Mouse (Mus musculus) megakaryocyte progenitor cell, adult 5-6 weeks (primary cell): ENCODE data around the gene Fam20c. TPM values are rescaled to one million over a fixed set of nuclear protein-coding genes. Genes with fewer than 3 reads are reported as not detected.

Experiments used
- ATAC-seq: replicated peaks from 2 replicates; pipeline ENCODE4 v1.8.0; 2016; ENCODE audit warnings: mild to moderate bottlenecking, moderate TSS enrichment, inconsistent platforms; ENCODE audit not compliant: poor library complexity
- total RNA-seq, 2 experiments: library from RNA; stranded (forward) in 1 of 2; stranded (reverse) in 1 of 2; fragments of 157-497, 149-512 nt in 1 of 2; fragments of 200-1000 nt in 1 of 2; gene quantifications; 2 replicates each; pipeline versions ENCODE4 v1.2.3 to v1.2.4; 2015 to 2017

Gene Fam20c
- total RNA-seq, 2 experiments from 2014 or later, result 2.0 to 2.5 TPM

DNA sequence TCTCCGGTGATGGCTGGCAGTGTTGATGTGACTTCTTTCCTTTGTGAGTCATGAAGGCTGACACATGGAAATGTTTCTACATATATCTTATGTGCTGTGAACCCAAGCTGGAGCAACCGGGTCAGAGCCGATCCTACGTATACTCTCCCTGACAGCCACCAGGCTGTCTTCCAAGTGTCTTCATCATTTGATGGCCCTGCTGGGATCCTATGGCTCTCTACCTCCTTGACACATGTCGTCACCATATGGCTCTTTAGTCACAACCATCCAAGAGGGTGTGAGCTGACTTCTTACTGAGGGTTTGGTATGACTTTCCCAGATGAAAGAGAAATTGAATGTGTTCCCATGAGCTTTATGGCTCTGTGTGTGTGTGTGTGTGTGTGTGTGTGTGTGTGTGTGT, 50.0 kb downstream of the Fam20c start:
- no peak for ATAC-seq

DNA sequence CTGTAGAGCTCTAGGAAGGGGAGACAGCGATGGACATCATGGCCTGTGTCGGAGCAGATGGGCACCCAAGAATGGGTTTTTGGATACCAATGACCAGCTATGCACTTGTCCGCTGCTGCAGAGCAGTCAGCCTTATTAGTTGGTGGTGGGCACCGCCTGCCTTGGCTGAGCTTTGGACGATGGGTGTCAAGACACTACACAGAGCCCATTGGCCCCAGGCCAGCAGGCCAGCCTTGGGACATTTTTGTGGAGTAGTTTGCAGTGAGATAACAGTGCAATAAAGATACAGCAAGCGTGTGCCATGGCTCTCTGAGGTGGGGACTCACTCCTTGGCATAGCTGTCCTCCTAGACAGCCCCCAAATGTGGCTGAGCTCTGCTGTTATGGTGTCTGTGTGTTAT, 55.5 kb downstream of the Fam20c start:
- ATAC-seq, result no peak

DNA sequence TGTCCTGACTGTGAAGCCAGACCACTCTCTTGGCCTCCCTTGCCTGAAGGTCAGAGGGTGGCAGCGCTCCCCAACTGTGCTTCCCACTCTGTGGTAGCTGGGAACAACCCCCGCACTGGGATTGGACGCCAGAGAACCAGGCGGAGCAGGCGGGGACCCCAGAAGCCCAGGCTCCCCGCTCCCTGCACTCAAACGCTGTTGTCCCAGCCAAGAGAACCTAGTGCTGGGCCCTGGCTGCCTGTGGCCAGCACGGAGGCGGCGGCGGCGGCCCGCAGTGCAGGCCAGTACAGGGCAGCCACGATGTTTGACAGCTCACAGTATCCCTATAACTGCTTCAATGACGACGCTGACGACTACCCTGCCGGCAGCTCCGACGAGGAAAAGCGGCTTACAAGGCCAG, 65.5 kb downstream of the Fam20c start, which contains the start of gene Gm5294:
Gene Gm5294, plus strand, starts transcription at position 301 of the 400 bp plus-strand sequence.
- ATAC-seq, result no peak

DNA sequence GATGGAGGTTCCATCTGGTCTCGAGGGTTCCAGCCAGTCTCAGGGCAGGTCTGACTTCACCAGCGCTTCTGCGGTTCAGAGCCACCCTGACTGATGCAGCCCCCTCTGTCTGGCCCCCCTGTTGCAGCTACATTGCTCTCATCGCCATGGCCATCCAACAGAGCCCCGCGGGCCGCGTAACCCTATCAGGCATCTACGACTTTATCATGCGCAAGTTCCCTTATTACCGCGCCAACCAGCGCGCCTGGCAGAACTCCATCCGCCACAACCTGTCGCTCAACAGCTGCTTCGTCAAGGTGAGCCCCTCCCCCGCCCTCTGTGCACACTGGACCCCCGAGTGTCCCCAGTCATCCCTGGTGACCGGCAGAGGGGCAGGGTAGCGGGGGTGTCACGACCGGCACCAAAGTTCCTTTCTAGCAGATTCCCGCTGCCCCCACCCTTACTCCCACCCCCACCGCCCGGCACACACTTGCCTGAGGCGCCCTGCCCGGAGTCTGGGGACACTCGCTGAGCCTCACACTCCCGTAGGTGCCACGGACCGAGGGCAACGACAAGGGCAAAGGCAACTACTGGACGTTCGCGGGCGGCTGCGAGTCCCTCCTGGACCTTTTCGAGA, 66.5 kb downstream of the Fam20c start:
- peak; percentile 58 for ATAC-seq

DNA sequence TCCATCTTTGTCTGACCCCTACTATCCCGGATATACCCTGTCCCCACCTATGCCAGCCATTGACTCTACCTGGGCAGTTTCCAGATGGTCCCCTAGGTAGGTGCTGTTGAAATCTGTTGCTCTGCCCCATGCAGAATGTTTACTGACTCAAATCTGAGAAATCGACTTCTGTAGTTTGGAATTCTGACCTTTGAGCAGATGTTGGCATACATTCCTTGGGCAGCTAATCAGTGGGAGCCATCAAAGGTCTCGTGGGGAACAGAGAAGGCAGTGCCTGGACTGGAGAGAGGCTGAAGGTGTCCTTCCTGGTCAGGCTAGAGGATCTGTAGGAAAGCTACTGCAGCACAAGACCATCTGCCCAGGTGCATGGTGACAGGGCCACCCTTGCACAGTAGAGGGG, 70.8 kb downstream of the Fam20c start:
- ATAC-seq, result no peak

DNA sequence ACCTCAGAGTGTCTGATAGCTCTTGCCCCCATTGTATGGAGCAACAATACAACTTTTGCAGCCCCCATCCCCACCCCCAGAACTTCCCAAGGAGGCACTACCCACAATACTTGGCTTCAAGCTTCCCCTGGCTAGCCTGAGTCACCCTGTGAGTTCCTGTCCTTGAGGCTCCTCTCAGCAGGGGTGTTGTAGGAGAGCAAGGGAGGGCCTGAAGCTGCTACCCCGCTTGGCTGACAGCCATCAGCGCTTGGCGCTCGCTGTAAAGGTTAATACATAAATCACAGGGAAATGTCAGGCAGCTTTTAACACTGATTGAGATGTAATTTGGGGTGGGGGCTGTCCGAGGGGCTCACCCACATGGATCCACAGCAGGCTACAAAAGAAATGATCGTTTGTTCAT, 79.1 kb downstream of the Fam20c start:
- ATAC-seq, result peak; percentile 77

DNA sequence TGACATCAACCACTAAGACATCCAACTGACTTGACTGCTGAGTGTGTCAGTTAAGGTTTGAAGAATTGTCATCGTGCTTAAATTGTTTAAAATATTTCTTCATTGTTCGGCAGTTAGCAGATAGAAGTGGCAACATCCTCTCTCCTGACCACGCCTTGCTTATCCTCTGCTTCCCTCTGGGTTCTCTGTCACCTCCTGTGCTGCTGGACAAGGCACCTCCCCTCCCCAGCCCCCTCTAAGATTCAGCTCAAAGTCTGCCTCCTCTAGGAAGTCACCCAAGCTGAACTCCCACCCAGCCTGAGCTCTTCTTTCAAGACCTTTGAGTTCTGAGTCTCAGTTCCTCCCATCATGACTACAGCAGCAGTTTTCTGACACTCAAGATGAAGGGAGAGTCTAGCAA, 80.6 kb downstream of the Fam20c start:
- ATAC-seq, result peak; percentile 61; the same call in 1 of the 2 replicates

DNA sequence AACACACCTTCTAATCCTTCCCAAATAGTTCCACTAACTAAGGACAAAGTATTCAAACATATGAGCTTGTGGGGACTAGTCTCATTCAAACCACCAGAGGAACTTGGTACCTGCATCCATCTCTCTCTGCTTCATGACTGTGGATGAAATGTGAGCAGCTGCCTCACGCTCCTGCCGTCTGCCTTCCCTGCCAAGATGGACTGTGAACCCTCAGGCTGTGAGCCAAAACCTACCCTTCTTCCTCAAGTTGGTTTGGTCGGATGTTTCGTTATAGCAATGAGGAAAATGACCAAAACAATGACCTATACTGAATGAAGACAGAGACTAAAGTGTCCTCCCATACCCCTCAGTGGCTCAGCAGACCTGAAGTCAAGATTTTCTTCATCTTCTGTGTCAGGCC, 86.7 kb downstream of the Fam20c start:
- no peak for ATAC-seq

DNA sequence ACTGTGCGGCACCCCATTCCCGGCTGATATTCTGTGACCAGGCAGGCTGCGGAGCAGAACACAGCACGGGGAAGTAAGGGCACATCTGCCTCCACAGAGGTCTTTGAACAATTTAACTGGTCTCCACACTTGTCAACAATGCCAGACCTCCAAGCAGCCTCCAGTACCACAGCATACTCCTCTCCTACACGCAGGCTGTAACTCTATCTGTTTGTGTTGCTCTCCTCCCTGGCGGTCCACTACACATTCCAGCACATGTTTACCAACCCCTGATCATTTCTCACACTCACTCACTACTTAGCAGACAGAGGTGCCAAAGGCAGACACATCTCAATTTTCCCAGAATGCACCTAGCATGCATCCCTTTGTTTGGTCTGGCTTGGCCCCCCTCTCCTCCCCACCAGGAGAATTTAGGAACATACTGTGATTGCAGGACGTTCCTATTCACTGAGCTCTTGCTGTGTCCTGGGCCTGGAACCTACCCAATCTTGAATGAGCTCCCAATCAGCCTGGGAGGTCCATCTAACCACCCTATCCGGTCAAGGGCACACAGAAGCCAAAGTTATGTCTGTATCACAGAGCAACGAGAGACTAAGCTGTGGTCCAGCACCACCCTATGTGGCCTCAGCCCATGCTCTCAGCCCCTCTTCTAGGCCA, 89.0 kb downstream of the Fam20c start:
- no peak for ATAC-seq

DNA sequence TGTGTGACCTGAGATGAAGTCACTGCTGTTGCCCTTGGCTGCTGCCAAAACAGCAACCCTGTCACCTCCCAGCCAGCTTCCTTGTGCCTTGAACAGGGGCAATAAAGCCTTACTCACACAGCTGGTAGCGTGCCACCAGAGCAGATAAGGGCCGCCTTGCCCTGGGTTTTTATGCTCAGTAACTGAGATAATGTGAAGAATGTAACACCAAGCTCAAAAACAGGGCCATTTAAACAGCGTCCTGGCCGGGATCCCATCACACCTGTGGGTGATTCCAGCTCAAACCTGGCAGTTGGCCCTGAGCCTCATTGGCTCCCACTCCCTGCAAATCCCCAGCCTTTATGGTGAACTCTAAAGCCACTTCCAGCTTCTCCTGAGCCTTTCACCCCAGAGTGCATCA, 92.2 kb downstream of the Fam20c start:
- peak; percentile 68 for ATAC-seq

DNA sequence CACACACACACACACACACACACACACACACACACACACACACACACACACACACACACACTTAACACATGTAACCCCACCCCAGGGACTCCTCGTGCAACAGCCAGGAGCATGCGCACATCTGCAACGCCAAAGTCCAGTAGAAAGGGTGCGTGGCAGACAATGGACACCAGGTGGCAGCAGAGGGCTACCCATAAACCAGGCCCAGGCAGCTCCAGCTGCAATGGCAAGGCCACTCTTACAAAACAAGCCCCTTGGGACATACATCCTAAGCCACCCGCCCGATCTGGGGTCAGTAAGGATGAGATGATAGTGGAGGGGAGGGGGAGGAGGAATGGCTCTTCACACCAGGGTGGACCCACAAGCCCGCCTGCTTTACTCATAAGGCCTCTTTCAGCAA, 93.8 kb downstream of the Fam20c start:
- ATAC-seq, result peak; percentile 97

DNA sequence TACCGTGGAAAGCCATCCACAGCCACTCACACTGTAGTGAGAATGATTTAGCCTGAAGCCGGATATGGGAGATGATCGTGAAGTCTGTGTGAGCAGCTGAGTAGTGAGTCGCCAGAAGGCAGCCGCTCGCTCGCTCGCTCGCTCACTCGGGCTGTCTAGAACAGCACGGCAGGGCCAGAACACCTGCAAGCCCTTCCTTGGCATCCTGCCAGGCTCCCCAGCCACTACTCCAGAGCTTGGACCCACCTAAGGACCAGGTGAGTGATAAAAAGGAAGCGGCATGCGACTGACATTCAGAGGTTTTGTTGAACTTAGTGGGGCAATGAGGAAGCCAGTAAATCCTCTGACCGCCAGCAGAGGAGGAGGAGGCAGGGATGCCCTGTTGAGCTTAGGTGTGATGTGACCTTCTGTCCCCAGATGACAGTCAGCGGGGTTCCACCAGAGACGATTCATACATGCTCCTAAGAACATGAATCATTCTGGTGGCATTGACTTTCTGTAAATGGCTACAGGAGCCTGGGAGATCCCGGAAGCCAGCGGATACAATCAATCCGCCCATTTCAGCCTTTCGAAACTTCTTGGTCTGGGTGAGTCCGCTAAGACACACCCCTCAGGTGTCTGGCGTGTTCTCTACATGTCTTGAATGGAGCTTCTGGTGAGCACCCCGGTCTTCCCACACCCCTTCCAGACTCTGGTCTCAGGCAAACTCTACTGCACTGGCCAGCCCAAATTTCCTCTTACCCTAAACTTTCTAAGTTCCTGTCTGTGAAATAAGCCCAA, 95.6 kb downstream of the Fam20c start:
- ATAC-seq, result no peak

DNA sequence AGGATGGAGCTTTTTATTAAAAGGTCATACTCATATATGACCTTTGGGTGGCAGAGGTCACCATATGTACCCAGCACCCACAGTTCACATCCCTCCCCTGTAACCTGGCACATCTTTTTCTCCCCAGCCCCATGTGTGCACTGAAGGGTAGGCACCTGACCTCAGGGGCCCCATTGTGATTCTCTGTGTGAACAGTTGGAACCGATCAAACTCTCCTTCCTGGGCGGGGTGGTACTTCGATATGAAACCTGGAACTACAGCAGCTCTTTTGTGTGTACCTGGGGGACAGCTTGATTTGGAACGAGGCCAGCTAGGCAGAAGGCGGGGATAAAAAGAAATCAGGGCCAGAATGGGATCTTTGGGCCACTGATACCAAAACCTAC, 96.1 kb downstream of the Fam20c start:
- no peak for ATAC-seq

DNA sequence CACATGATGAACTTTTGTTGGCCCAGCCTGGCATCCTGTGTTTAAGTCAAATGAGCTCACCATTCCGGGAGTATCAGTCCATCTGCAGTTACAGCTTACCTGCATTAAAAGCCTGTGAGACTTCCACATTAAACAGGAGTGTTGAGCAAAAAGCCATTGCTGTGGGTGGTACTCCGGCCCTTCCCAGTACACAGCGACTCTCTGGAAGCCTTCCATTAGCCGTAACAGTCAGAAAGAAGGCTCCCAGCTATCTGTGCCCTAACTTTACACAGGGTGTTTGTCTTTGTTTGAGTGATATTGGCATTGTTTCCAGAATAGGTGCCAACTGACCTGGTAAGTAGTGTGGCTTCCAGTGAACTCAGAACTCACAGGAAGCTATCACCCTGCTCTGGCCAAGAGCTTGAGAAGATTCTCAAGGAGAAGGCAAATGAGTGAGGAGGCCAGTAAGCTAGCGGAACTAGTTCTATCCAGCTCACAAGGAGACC, 97.0 kb downstream of the Fam20c start:
- ATAC-seq, result no peak

DNA sequence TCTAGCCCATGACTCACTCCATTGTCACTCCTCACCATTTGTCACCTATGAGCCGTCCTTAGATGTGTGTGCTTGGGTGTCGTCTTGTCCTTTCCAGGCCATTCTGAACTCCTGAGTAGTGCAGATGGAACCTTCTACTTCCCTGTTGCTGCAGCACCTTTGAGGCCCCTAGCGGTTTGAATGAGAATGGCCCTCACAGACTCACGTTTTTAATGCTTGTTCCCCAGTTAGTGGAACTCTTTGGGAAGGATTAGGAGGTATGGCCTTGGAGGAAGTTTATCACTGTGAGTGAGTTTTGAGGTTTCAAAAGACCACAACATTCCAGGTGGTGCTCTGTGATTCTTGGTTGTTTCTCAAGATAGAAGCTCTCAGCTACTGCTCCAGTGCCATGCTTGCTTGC, 97.8 kb downstream of the Fam20c start:
- ATAC-seq, result no peak

DNA sequence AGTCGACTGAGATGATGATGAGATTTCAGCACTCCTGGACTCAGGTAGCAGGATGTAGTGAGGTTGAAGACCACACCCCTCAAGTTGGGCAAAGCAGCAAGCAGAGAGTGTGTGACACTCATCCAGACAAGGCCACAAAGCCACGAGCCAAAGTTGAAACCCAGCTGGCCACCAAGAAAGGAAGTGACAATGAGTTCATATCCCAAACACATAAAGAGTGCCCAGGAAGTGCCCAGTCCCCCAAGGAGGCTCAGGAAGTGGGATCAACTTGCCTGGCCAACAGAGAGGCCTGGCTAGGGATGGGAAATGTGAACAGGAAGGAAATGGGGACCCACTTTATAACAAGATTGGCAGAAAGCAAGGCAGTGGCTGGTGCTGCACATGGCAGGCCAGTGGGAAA, 99.0 kb downstream of the Fam20c start:
- ATAC-seq, result peak; percentile 58

DNA sequence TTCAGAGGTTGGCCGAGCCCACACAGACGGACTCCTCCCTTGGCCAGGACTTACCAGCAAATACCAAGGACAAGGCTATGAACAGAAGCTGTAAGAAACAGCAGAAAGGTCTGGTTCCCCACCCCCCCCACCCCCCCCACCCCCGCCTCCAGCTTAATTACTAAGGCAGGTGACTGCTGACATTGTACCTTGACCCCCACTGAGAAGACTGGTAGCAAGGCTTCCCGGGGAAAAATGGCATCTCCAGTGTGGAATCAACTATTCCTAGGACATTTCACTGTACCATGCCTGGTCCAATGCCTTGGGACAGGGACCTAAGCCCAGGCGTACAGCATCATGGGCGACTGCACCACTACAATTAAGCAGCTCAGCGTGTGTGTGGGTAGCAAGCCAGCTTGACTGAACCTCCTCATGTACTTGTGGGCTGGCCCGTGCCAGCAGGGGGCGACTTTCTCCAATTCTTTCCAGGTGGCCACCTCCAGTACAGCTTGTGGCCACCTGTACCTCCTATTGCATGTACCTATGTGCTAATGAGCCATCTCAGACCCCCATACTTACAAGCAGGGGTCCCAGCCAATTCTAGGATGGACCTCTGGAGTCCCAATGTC, 102.8 kb downstream of the Fam20c start:
- peak; percentile 77 for ATAC-seq

DNA sequence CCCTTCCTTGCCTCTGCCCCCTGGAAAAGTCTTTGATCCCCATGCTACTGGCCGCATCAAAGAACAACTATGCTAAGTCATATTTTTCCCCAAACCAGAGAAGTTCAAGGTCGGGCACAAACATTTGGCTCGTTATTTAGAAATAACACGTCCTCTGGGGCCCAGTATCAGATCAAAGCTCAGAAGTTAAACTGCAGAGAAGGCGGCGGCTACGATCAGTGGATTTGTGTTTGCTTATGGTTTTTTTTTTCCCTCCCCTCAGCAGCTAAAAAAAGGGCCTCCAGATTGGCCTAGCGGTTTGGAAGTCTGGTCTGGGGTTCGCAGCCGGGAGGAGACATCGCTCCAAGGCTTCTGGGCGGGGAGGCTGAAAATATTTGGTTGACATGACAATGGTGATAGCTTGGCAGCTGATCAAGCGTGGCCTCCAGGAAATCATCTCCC, 103.5 kb downstream of the Fam20c start:
- ATAC-seq, result no peak
